Mouse (Mus musculus): ENCODE results near the gene Olfr700. TPM values are rescaled to one million over a fixed set of nuclear protein-coding genes. Genes with fewer than 3 reads are reported as not detected.

The Olfr700 gene
- not detected for polyA plus RNA-seq (2017; shearing (Covaris generic))

GRCm38 (mm10) chr7:106808734-106809133, at the start of gene Olfr700:
TSS of gene Olfr700 (minus strand) at chr7:106808834.

GRCm38 (mm10) chr7:106843060-106843459, 34.4 kb upstream of the Olfr700 start, which contains the start of gene Olfr703:
TSS of gene Olfr703 (plus strand) at chr7:106843360.

GRCm38 (mm10) chr7:106833793-106834192, 25.2 kb upstream of the Olfr700 start, which contains the start of gene Olfr702:
TSS of gene Olfr702 (minus strand) at chr7:106833893.

GRCm38 (mm10) chr7:106813829-106814228, 5.2 kb upstream of the Olfr700 start, which contains the start of gene Olfr701:
TSS of gene Olfr701 (plus strand) at chr7:106814129.

GRCm38 (mm10) chr7:106793098-106793497, 15.5 kb downstream of the Olfr700 start, which contains the start of gene Olfr699:
TSS of gene Olfr699 (minus strand) at chr7:106793198.

Other genes starting within 250 kb of the Olfr700 start
- gene Olfr693, start 128.2 kb downstream of the Olfr700 start, polyA plus RNA-seq (2017; shearing (Covaris generic)): not detected
- not detected for gene Olfr694, start 117.0 kb downstream of the Olfr700 start, polyA plus RNA-seq (2017; shearing (Covaris generic))
- gene Olfr695, start 92.4 kb downstream of the Olfr700 start, polyA plus RNA-seq (2017; shearing (Covaris generic)): not detected
- gene Olfr697, start 66.4 kb downstream of the Olfr700 start, polyA plus RNA-seq (2017; shearing (Covaris generic)): not detected
- 0.10 TPM for gene Olfr698, start 53.4 kb downstream of the Olfr700 start, polyA plus RNA-seq (2017; shearing (Covaris generic))
- not detected for gene Olfr699, start 15.6 kb downstream of the Olfr700 start, polyA plus RNA-seq (2017; shearing (Covaris generic))
- not detected for gene Olfr701, start 5.3 kb upstream of the Olfr700 start, polyA plus RNA-seq (2017; shearing (Covaris generic))
- not detected for gene Olfr702, start 25.1 kb upstream of the Olfr700 start, polyA plus RNA-seq (2017; shearing (Covaris generic))
- gene Olfr703, start 34.5 kb upstream of the Olfr700 start, polyA plus RNA-seq (2017; shearing (Covaris generic)): not detected
- gene Olfr704, start 54.4 kb upstream of the Olfr700 start, polyA plus RNA-seq (2017; shearing (Covaris generic)): not detected
- gene Olfr705, start 68.1 kb upstream of the Olfr700 start, polyA plus RNA-seq (2017; shearing (Covaris generic)): 0.52 TPM
- gene Olfr706, start 79.3 kb upstream of the Olfr700 start, polyA plus RNA-seq (2017; shearing (Covaris generic)): not detected
- gene Olfr707, start 92.4 kb upstream of the Olfr700 start, polyA plus RNA-seq (2017; shearing (Covaris generic)): not detected
- not detected for gene Olfr1532-ps1, start 99.2 kb upstream of the Olfr700 start, polyA plus RNA-seq (2017; shearing (Covaris generic))
- not detected for gene Olfr709-ps1, start 123.4 kb upstream of the Olfr700 start, polyA plus RNA-seq (2017; shearing (Covaris generic))
- not detected for gene Olfr710, start 139.5 kb upstream of the Olfr700 start, polyA plus RNA-seq (2017; shearing (Covaris generic))
- not detected for gene Olfr6, start 155.1 kb upstream of the Olfr700 start, polyA plus RNA-seq (2017; shearing (Covaris generic))
- not detected for gene Olfr711, start 166.6 kb upstream of the Olfr700 start, polyA plus RNA-seq (2017; shearing (Covaris generic))
- gene Olfr2, start 197.2 kb upstream of the Olfr700 start, polyA plus RNA-seq (2017; shearing (Covaris generic)): not detected
- not detected for gene Olfr713, start 222.3 kb upstream of the Olfr700 start, polyA plus RNA-seq (2017; shearing (Covaris generic))